Mouse (Mus musculus): Measurements from ENCODE around the gene Aacs. TPM values are rescaled to one million over a fixed set of nuclear protein-coding genes. Genes with fewer than 3 reads are reported as not detected.
"Not testable (repeated sequence)": the region's sequence is repeated elsewhere in the genome, so short reads cannot be mapped to it uniquely, and the experiment has no call there.

Gene Aacs
- 81.1 and 82.4 TPM in 2 replicates for polyA plus RNA-seq (2015; fragmentation: Nextera tagmentation; extraction: Ambion mirVana)

DNA sequence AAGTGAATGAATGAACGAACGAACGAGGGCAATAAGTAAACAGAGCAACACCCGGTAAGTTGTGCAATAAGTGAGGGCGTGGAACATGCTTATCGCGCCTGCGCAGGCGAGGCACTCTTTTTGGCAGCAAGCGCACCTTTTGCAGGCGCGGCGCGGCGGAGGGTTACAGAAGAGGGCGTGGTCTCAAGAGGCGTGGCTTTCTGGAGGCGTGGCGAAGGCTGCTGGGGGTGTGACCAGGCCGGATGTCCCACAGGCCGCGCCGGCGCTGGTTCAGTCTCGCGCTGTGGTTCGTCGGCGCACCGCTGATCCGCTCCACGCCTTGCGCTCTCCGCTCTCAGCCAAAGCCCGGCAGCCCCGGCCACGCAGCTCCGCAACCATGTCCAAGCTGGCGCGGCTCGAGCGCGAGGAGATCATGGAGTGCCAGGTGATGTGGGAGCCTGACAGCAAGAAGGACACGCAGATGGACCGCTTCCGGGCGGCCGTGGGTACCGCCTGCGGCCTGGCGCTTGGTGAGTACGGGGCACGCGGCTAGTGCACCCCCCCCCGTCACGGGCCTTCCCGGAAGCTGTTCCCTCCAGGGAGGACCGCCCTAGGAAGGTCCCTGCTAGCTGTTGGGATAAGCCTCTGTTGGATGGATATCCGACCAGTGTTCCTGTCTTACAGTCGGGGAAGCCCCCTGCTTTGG, at the start of gene Aacs:
TSS of gene Aacs (plus strand) at position 214 of the 685 bp plus-strand sequence.
- peaks cover 25% of the 10 kb centered on the region for H3K4me1 ChIP-seq
- peak within 1 kb of the TSS; percentile 86 for H3K9ac ChIP-seq (replicated peaks)
- no peaks in the 10 kb centered on the region for H3K36me3 ChIP-seq
- H3K4me3 ChIP-seq: peak within 1 kb of the TSS; percentile 98
- under 1% methylated on average over 60 of the region's 60 CpGs for WGBS
- H3K9me3 ChIP-seq: no peaks in the 10 kb centered on the region
- H3K4me2 ChIP-seq (replicated peaks): peak within 1 kb of the TSS; percentile 86
- peak within 1 kb of the TSS; percentile 89 for H3K27ac ChIP-seq (replicated peaks)
- ATAC-seq (replicated peaks): peak; percentile 93
- H3K27me3 ChIP-seq: no peaks in the 10 kb centered on the region

- no peak for ATAC-seq (replicated peaks)
- Histone ChIP-seq H3K9me3 (no peaks in the 10 kb centered on the region), H3K4me2 (replicated peaks) (no peak overlapping the region), H3K27ac (replicated peaks) (no peak overlapping the region), H3K4me3 (no peak overlapping the region), H3K4me1 (no peaks in the 10 kb centered on the region), H3K9ac (replicated peaks) (no peak overlapping the region), H3K36me3 (peaks cover 96% of the 10 kb centered on the region), H3K27me3 (no peaks in the 10 kb centered on the region)
- 97% methylated on average over 10 of the region's 10 CpGs for WGBS
These were observed 49.3 kb upstream of the Aacs start for GRCm38 (mm10) chr5:125426343-125426742.

- not testable (repeated sequence) for H3K27me3 ChIP-seq; ATAC-seq (replicated peaks); H3K9ac ChIP-seq (replicated peaks); H3K9me3 ChIP-seq; H3K4me2 ChIP-seq (replicated peaks); H3K27ac ChIP-seq (replicated peaks)
- Histone ChIP-seq H3K4me1 (peaks cover 13% of the 10 kb centered on the region), H3K4me3 (0 out of 2 replicates have a peak overlapping the region, but pooled peaks have one; percentile 75), H3K36me3 (peaks cover 43% of the 10 kb centered on the region)
- 100% methylated on average over 2 of the region's 2 CpGs for WGBS
These were observed 43.3 kb upstream of the Aacs start for GRCm38 (mm10) chr5:125432324-125432723.

DNA sequence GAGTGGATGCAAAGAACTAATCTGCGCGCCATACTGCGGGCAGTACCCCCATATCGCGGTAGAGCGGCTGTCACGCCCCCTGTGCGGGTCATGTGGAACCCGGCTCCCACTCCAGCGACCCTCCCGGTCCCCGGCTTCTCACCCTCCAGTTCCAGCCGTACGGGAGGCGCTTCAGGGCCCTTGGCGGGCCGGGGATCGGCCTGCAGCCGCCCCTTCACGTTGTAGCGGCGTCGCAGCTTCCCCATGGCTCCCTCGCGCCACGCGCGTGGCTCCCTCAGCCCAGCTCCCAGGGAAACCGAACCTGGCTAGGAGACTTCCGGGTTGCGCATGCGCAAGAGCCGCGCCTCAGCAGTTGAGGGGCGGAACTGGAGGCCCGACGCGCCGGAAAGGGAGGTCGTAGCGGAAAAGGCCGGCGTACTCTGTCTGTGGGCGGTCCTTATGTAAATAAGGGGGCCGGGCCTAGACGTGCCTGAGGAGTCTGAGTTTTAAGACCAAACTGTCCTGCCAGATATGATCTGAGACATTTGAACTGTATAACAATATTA, 41.7 kb upstream of the Aacs start, which contains the start of gene Dhx37:
TSS of gene Dhx37 (minus strand) at position 329 of the 545 bp plus-strand sequence.
- peak; percentile 96 for ATAC-seq (replicated peaks)
- H3K9ac ChIP-seq (replicated peaks): peak within 1 kb of the TSS; percentile 75
- no peaks in the 10 kb centered on the region for H3K9me3 ChIP-seq
- H3K27me3 ChIP-seq: no peaks in the 10 kb centered on the region
- H3K27ac ChIP-seq (replicated peaks): peak within 1 kb of the TSS; percentile 65
- peaks cover 13% of the 10 kb centered on the region for H3K4me1 ChIP-seq
- peak within 1 kb of the TSS; percentile 75 for H3K4me3 ChIP-seq
- WGBS: under 1% methylated on average over 46 of the region's 46 CpGs
- peaks cover 29% of the 10 kb centered on the region for H3K36me3 ChIP-seq
- H3K4me2 ChIP-seq (replicated peaks): peak within 1 kb of the TSS; percentile 82

DNA sequence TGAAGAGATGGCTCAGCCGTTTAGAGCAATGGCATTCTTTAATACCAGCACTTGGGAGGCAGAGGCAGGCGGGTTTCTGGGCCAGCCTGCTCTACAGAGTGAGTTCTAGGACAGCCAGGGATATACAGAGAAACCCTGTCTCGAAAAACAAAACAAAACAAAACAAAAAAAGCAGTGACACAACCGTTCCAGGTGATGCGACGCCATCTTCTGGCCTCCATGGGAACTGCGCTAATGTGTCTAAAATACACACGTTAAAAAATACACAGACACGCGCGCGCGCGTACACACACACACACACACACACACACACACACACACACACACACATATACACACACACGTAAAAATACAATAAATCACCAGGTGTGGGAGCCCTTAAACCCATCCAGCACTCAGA, 41.3 kb upstream of the Aacs start:
- H3K9ac ChIP-seq (replicated peaks); H3K27ac ChIP-seq (replicated peaks); ATAC-seq (replicated peaks); H3K9me3 ChIP-seq; H3K27me3 ChIP-seq: not testable (repeated sequence)
- Histone ChIP-seq H3K4me1 (peaks cover 13% of the 10 kb centered on the region), H3K36me3 (peaks cover 24% of the 10 kb centered on the region), H3K4me2 (replicated peaks) (peak overlapping the region; percentile 82; the same call in 1 of the 2 replicates), H3K4me3 (peak overlapping the region; percentile 75)
- WGBS: 59% methylated on average over 15 of the region's 15 CpGs

DNA sequence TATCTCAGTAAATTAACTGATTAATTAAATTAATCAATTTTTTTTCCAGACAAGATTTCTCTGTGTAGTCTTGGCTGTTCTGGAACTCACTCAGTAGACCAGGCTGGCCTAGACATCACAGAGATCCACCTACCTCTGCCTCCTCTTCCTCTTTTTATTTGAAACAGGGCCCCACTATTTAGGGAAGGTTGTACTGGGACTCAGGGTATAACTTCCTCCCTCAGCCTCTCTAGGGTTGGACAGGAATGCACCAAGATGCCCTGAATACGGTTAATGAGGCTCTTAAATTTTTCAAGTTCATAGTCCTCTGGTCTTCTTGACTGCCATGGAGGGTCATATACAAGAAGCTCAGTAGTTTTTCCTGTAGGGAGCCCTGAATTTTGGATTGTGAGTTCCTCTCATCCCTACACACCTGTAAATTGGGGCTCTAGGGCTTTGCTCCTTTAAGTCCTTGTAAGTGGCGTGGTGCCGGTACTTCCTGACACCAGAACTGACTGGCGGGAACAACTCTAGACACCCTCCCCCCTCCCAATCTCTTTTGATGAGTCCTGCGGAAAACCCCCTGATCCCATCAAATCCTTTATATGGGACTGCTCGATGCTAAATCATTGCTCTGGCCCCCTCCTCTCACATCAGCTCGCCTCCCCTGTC, 34.9 kb upstream of the Aacs start:
- Histone ChIP-seq H3K4me2 (replicated peaks) (peak overlapping the region; percentile 68), H3K9me3 (no peaks in the 10 kb centered on the region), H3K36me3 (no peaks in the 10 kb centered on the region), H3K27ac (replicated peaks) (peak overlapping the region; percentile 71; the same call in 1 of the 2 replicates), H3K4me3 (peak overlapping the region; percentile 87), H3K27me3 (no peaks in the 10 kb centered on the region), H3K4me1 (peaks cover 21% of the 10 kb centered on the region), H3K9ac (replicated peaks) (peak overlapping the region; percentile 81)
- 4% methylated on average over 7 of the region's 7 CpGs for WGBS
- ATAC-seq (replicated peaks): peak; percentile 24

GRCm38 (mm10) chr5:125441234-125442114, 34.1 kb upstream of the Aacs start, which contains the start of gene Bri3bp:
Gene Bri3bp, plus strand, starts transcription at chr5:125441568.
- H3K4me2 ChIP-seq (replicated peaks): peak within 1 kb of the TSS; percentile 68
- H3K9ac ChIP-seq (replicated peaks): peak within 1 kb of the TSS; percentile 81
- H3K27me3 ChIP-seq: no peaks in the 10 kb centered on the region
- peak; percentile 89 for ATAC-seq (replicated peaks)
- H3K4me3 ChIP-seq: peak within 1 kb of the TSS; percentile 87
- H3K36me3 ChIP-seq: no peaks in the 10 kb centered on the region
- H3K9me3 ChIP-seq: no peaks in the 10 kb centered on the region
- WGBS: under 1% methylated on average over 81 of the region's 97 CpGs
- peaks cover 24% of the 10 kb centered on the region for H3K4me1 ChIP-seq
- H3K27ac ChIP-seq (replicated peaks): peak within 1 kb of the TSS; percentile 71

DNA sequence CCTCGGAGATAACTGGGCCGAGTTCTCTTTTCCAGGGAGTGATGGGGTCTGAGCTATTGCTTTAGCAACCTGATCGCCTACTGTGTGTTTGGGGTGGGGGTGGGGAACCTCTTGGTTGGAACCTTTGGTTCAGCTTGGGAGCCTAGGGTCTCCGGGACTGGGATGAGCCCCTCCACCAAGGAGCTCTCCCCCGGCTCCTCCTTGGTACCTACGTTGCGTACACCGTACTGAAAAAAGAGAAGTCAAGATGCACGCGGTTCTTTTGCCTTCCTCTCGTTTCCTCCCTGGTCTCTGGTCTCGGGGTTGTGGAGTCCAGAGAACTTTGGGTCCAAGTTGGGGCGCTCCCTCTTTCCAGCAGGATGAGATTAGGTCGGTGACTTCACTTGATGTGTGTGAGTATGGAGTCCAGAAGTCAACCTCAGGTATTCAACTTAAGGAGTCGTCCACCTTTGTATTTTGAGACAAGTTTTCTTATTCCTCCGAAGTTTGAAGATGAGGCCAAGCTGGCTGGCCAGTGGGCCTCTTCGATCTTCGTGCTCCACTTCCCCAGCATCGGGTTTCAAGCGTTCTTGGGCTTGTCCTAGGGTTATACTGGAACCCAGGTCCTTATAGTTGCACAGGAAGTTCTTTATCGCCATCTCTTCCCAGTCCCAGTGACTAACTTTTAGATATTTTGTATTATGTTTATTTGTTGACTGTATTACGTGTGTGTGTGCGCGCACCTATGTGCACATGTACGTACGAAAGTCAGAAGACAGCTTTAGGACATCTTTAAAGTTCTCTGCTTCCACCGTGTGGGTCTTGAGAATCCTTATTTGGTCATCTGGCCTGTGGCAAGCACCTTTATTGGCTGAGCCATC, 33.2 kb upstream of the Aacs start:
- WGBS: 23% methylated on average over 27 of the region's 27 CpGs

GRCm38 (mm10) chr5:125443335-125443734, 32.3 kb upstream of the Aacs start:
- no peak overlapping the region for H3K4me2 ChIP-seq (replicated peaks)
- H3K9me3 ChIP-seq: no peaks in the 10 kb centered on the region
- H3K27me3 ChIP-seq: no peaks in the 10 kb centered on the region
- peaks cover 24% of the 10 kb centered on the region for H3K4me1 ChIP-seq
- ATAC-seq (replicated peaks): no peak
- H3K4me3 ChIP-seq: no peak overlapping the region
- WGBS: 93% methylated on average over 5 of the region's 5 CpGs
- no peaks in the 10 kb centered on the region for H3K36me3 ChIP-seq
- H3K9ac ChIP-seq (replicated peaks): no peak overlapping the region
- H3K27ac ChIP-seq (replicated peaks): no peak overlapping the region

More for the DNA sequence above, 33.2 kb upstream of the Aacs start:
- Histone ChIP-seq H3K4me2 (replicated peaks) (peak overlapping the region; percentile 68), H3K9ac (replicated peaks) (peak overlapping the region; percentile 81), H3K36me3 (no peaks in the 10 kb centered on the region), H3K9me3 (no peaks in the 10 kb centered on the region), H3K4me1 (peaks cover 24% of the 10 kb centered on the region), H3K27me3 (no peaks in the 10 kb centered on the region), H3K27ac (replicated peaks) (peak overlapping the region; percentile 71), H3K4me3 (peak overlapping the region; percentile 87)
- peak; percentile 24 for ATAC-seq (replicated peaks)

DNA sequence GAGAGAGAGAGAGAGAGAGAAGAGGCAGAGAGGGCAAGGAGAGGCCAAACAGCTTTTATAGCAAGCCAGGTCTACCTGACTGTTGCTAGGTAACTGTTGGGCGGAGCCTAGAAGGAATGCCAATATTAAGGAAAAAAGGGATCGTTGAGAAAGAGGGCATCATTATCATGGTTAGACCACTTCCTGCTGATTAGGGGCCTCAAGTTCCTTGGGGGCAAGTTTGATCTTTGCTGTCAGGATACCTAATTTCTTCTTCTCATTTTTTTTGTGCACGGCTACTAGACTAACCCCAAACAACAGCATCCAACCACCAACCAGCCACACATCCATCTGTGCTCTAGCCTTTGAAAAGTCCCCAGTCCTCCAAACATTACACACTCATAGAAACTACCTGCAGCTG, 31.7 kb upstream of the Aacs start:
- H3K4me2 ChIP-seq (replicated peaks): no peak overlapping the region
- no peak overlapping the region for H3K27ac ChIP-seq (replicated peaks)
- whole genome bisulfite sequencing: 88% methylated on average over 3 of the region's 3 CpGs
- no peaks in the 10 kb centered on the region for H3K9me3 ChIP-seq
- no peak overlapping the region for H3K9ac ChIP-seq (replicated peaks)
- H3K36me3 ChIP-seq: no peaks in the 10 kb centered on the region
- H3K4me1 ChIP-seq: peaks cover 24% of the 10 kb centered on the region
- no peaks in the 10 kb centered on the region for H3K27me3 ChIP-seq
- ATAC-seq (replicated peaks): no peak
- H3K4me3 ChIP-seq: no peak overlapping the region

- Histone ChIP-seq H3K4me3 (no peak overlapping the region), H3K4me2 (replicated peaks) (no peak overlapping the region), H3K36me3 (no peaks in the 10 kb centered on the region), H3K9ac (replicated peaks) (no peak overlapping the region), H3K4me1 (peaks cover 24% of the 10 kb centered on the region), H3K9me3 (no peaks in the 10 kb centered on the region), H3K27me3 (no peaks in the 10 kb centered on the region), H3K27ac (replicated peaks) (no peak overlapping the region)
- 75% methylated on average over 4 of the region's 4 CpGs for WGBS
- ATAC-seq (replicated peaks): no peak
These were observed 31.1 kb upstream of the Aacs start for GRCm38 (mm10) chr5:125444554-125444953.
